Comparison of ENCODE assay signal across 14 mouse cellular contexts in genomic region chr2:105683771-105684410, GRCm38 (mm10). TPM values are rescaled to one million over a fixed set of nuclear protein-coding genes. Genes with fewer than 3 reads are reported as not detected.
DNase-seq lines count a peak whose midpoint lies in the region; ATAC-seq and TF ChIP-seq lines count a peak whose summit lies in the region.
"Had no signal": no experiment of that assay in that cellular context is flagged by ENCODE, and none has a peak within 500 bp of the region (broad histone marks: within the 10 kb centered on the region; RNA-seq: fewer than 3 reads in every experiment).

No protein-coding gene starts in this region.

- no peak for TF ChIP-seq CTCF in lung, adult 2 months (IDR thresholded peaks at IDR 0.05; ENCODE audit: insufficient read depth, low read length)

- ATAC-seq in midbrain, embryonic 12.5 days (ENCODE audit: low FRiP score, low read depth), result no peak
- no peak for ATAC-seq in midbrain, embryonic 15.5 days (replicated peaks)
- no peak for ATAC-seq in hindbrain, embryonic 11.5 days (ENCODE audit: low FRiP score)
- no peak for ATAC-seq in neural tube, embryonic 13.5 days (ENCODE audit: low read depth)
- ATAC-seq in megakaryocyte progenitor cell, adult 5-6 weeks (replicated peaks; ENCODE audit: poor library complexity), result no peak
- ATAC-seq in kidney, embryonic 15.5 days (replicated peaks; ENCODE audit: low FRiP score), result no peak

- H3K4me2 ChIP-seq in midbrain, embryonic 12.5 days (replicated peaks), result peak overlapping the region; percentile 36
- H3K4me2 ChIP-seq in midbrain, embryonic 15.5 days, result no peak overlapping the region
- H3K4me2 ChIP-seq in hindbrain, embryonic 11.5 days (replicated peaks; ENCODE audit: low read depth, low read length), result peak overlapping the region; percentile 22
- peak overlapping the region; percentile 24; the same call in 1 of the 2 replicates for H3K4me2 ChIP-seq in neural tube, embryonic 13.5 days
- no peak overlapping the region for H3K4me2 ChIP-seq in kidney, embryonic 15.5 days
- H3K4me2 ChIP-seq: stomach, embryonic 15.5 days had no signal

- no peak overlapping the region for H3K27ac ChIP-seq in midbrain, embryonic 12.5 days (replicated peaks)
- H3K27ac ChIP-seq in midbrain, embryonic 15.5 days, result no peak overlapping the region
- no peak overlapping the region for H3K27ac ChIP-seq in hindbrain, embryonic 11.5 days (ENCODE audit: low read depth, low read length)
- no peak overlapping the region for H3K27ac ChIP-seq in neural tube, embryonic 13.5 days (replicated peaks)
- H3K27ac ChIP-seq in kidney, embryonic 15.5 days, result no peak overlapping the region
- H3K27ac ChIP-seq: stomach, embryonic 15.5 days had no signal

- peak overlapping the region; percentile 27 for H3K4me3 ChIP-seq in midbrain, embryonic 12.5 days
- no peak overlapping the region for H3K4me3 ChIP-seq in midbrain, embryonic 15.5 days
- H3K4me3 ChIP-seq in hindbrain, embryonic 11.5 days (ENCODE audit: low read depth, low read length), result peak overlapping the region; percentile 11; the same call in 1 of the 2 replicates
- 0 out of 2 replicates have a peak overlapping the region, but pooled peaks have one; percentile 8 for H3K4me3 ChIP-seq in neural tube, embryonic 13.5 days
- H3K4me3 ChIP-seq in lung, adult 2 months (replicated peaks; ENCODE audit: extremely low read depth, low read depth, low read length), result no peak overlapping the region
- H3K4me3 ChIP-seq in kidney, embryonic 15.5 days (replicated peaks), result no peak overlapping the region
- H3K4me3 ChIP-seq: stomach, embryonic 15.5 days had no signal

- no peaks in the 10 kb centered on the region for H3K36me3 ChIP-seq in midbrain, embryonic 12.5 days
- no peaks in the 10 kb centered on the region for H3K36me3 ChIP-seq in midbrain, embryonic 15.5 days (replicated peaks)
- H3K36me3 ChIP-seq in hindbrain, embryonic 11.5 days (ENCODE audit: control insufficient read depth, insufficient read depth, low read length), result no peaks in the 10 kb centered on the region
- no peaks in the 10 kb centered on the region for H3K36me3 ChIP-seq in neural tube, embryonic 13.5 days
- no peaks in the 10 kb centered on the region for H3K36me3 ChIP-seq in kidney, embryonic 15.5 days
- H3K36me3 ChIP-seq: stomach, embryonic 15.5 days had no signal

- H3K4me1 ChIP-seq in midbrain, embryonic 12.5 days, result peaks cover 64% of the 10 kb centered on the region
- H3K4me1 ChIP-seq in midbrain, embryonic 15.5 days, result peaks cover 19% of the 10 kb centered on the region
- peaks cover 13% of the 10 kb centered on the region for H3K4me1 ChIP-seq in hindbrain, embryonic 11.5 days (replicated peaks; ENCODE audit: control insufficient read depth, insufficient read depth, low read length)
- peaks cover 60% of the 10 kb centered on the region for H3K4me1 ChIP-seq in neural tube, embryonic 13.5 days (replicated peaks)
- no peaks in the 10 kb centered on the region for H3K4me1 ChIP-seq in lung, adult 2 months (ENCODE audit: control insufficient read depth, insufficient read depth, low read length)
- H3K4me1 ChIP-seq in kidney, embryonic 15.5 days, result peaks cover 24% of the 10 kb centered on the region

- H3K9ac ChIP-seq in midbrain, embryonic 12.5 days (replicated peaks), result no peak overlapping the region; the same call in 1 of the 2 replicates
- H3K9ac ChIP-seq in midbrain, embryonic 15.5 days, result no peak overlapping the region
- H3K9ac ChIP-seq in hindbrain, embryonic 11.5 days (ENCODE audit: low read depth, low read length), result no peak overlapping the region
- H3K9ac ChIP-seq in neural tube, embryonic 13.5 days, result no peak overlapping the region
- H3K9ac ChIP-seq in kidney, embryonic 15.5 days, result no peak overlapping the region
- H3K9ac ChIP-seq: stomach, embryonic 15.5 days had no signal

- peaks cover 95% of the 10 kb centered on the region for H3K27me3 ChIP-seq in midbrain, embryonic 12.5 days
- H3K27me3 ChIP-seq in midbrain, embryonic 15.5 days (replicated peaks), result peaks cover 89% of the 10 kb centered on the region
- H3K27me3 ChIP-seq in hindbrain, embryonic 11.5 days (ENCODE audit: control insufficient read depth, insufficient read depth, low read length), result peaks cover 55% of the 10 kb centered on the region
- H3K27me3 ChIP-seq in neural tube, embryonic 13.5 days, result peaks cover 96% of the 10 kb centered on the region
- peaks cover 97% of the 10 kb centered on the region for H3K27me3 ChIP-seq in kidney, embryonic 15.5 days

- no peak for TF ChIP-seq POLR2A in lung, adult 2 months (IDR thresholded peaks at IDR 0.05; ENCODE audit: borderline replicate concordance, extremely low read depth, low read depth, low read length)

- peak; percentile 28 for DNase-seq in embryo, embryonic 11 days
- DNase-seq in hindbrain, embryonic 11.5 days (ENCODE audit: low spot score), result peak; percentile 40
- DNase-seq in lung, adult 2 months, result no peak
- DNase-seq: kidney, adult 8-10 months; right cerebral cortex, postnatal 14 days had no signal

- 3% methylated on average over 22 of the region's 22 CpGs for WGBS in midbrain, embryonic 12.5 days
- WGBS in midbrain, embryonic 15.5 days, result 7% methylated on average over 22 of the region's 22 CpGs
- 3% methylated on average over 22 of the region's 22 CpGs for WGBS in hindbrain, embryonic 11.5 days
- WGBS in neural tube, embryonic 13.5 days, result 19% methylated on average over 22 of the region's 22 CpGs
- 6% methylated on average over 22 of the region's 22 CpGs for WGBS in lung, adult 2 months
- under 1% methylated on average over 22 of the region's 22 CpGs for WGBS in kidney, embryonic 15.5 days

- no peaks in the 10 kb centered on the region for H3K9me3 ChIP-seq in midbrain, embryonic 12.5 days
- no peaks in the 10 kb centered on the region for H3K9me3 ChIP-seq in midbrain, embryonic 15.5 days
- H3K9me3 ChIP-seq in hindbrain, embryonic 11.5 days (ENCODE audit: control insufficient read depth, low read length), result no peaks in the 10 kb centered on the region
- no peaks in the 10 kb centered on the region for H3K9me3 ChIP-seq in neural tube, embryonic 13.5 days
- H3K9me3 ChIP-seq in kidney, embryonic 15.5 days (replicated peaks), result no peaks in the 10 kb centered on the region
- H3K9me3 ChIP-seq: stomach, embryonic 15.5 days had no signal

RNA-seq across cellular contexts. Expression of gene Pax6, which starts 15.2 kb away (rescaled TPM):
- 21.5 and 74.8 TPM in 2 replicates for polyA plus RNA-seq in midbrain, embryonic 12.5 days (2016; fragmentation: Nextera tagmentation; extraction: Ambion mirVana)
- 22.5 and 23.3 TPM in 2 replicates for polyA plus RNA-seq in midbrain, embryonic 15.5 days (2015; fragmentation: Nextera tagmentation; extraction: Ambion mirVana)
- polyA plus RNA-seq in hindbrain, embryonic 11.5 days (2014; fragmentation: Nextera tagmentation; extraction: Ambion mirVana), result 23.9 and 26.8 TPM in 2 replicates
- polyA plus RNA-seq in neural tube, embryonic 13.5 days (2015; fragmentation: Nextera tagmentation; extraction: Ambion mirVana), result 16.0 and 16.7 TPM in 2 replicates
- not detected in 2 replicates for polyA plus RNA-seq in lung, adult 2 months (2012; rRNA removed)
- total RNA-seq in megakaryocyte progenitor cell, adult 5-6 weeks (2015), result not detected in 2 replicates
- total RNA-seq in megakaryocyte progenitor cell, adult 5-6 weeks (2017), result not detected in 2 replicates
- 0.18 and 0.19 TPM in 2 replicates for polyA plus RNA-seq in kidney, embryonic 15.5 days (2015; fragmentation: Nextera tagmentation; extraction: Ambion mirVana)
- total RNA-seq: gastrocnemius, postnatal 4 days; liver, adult 2 months had no signal
- polyA plus RNA-seq: heart, embryonic 16.5 days; liver, adult 2 months had no signal

Comparison
In these comparisons a context has a peak if more than half of its experiments do, and no peak if none do; other contexts are left out.
1. H3K4me2 ChIP-seq: peak in midbrain, embryonic 12.5 days (single experiment), hindbrain, embryonic 11.5 days (single experiment) and neural tube, embryonic 13.5 days (single experiment); none in midbrain, embryonic 15.5 days (single experiment) and kidney, embryonic 15.5 days (single experiment).
2. H3K4me3 ChIP-seq: peak in midbrain, embryonic 12.5 days (single experiment), hindbrain, embryonic 11.5 days (single experiment) and neural tube, embryonic 13.5 days (single experiment); none in midbrain, embryonic 15.5 days (single experiment), lung, adult 2 months (single experiment) and kidney, embryonic 15.5 days (single experiment).
3. RNA of gene Pax6, which starts 15.2 kb away (polyA plus RNA-seq): 23.9 to 26.8 TPM in hindbrain, embryonic 11.5 days, 22.5 to 23.3 TPM in midbrain, embryonic 15.5 days, 21.5 to 74.8 TPM in midbrain, embryonic 12.5 days and 16.0 to 16.7 TPM in neural tube, embryonic 13.5 days; 0.18 to 0.19 TPM in kidney, embryonic 15.5 days and not detected in lung, adult 2 months; every median in the first group is over 10 times any median in the second.